Mouse (Mus musculus) monocyte, adult 5-6 weeks (primary cell): ENCODE results near the gene Wrap73. TPM values are rescaled to one million over a fixed set of nuclear protein-coding genes. Genes with fewer than 3 reads are reported as not detected.
A peak's percentile ranks its signal among the peaks of the same experiment; 100 is the strongest.

ENCODE experiments used
- ATAC-seq: fragments of 153-309, 156-312 bp; replicated peaks from 2 replicates; pipeline ENCODE4 v1.8.0; 2017; ENCODE audit warnings: mild to moderate bottlenecking; ENCODE audit not compliant: low TSS enrichment, insufficient number of reproducible peaks, severe bottlenecking, poor library complexity, low FRiP score
- total RNA-seq: library from RNA; stranded (forward); fragments of 200-1000, 200-491, 200-594 nt; gene quantifications from 3 replicates; pipeline ENCODE4 v1.2.3, GENCODE M21; 2017

The Wrap73 gene
- total RNA-seq, 1 experiment from 2014 or later = 8.2 TPM

DNA sequence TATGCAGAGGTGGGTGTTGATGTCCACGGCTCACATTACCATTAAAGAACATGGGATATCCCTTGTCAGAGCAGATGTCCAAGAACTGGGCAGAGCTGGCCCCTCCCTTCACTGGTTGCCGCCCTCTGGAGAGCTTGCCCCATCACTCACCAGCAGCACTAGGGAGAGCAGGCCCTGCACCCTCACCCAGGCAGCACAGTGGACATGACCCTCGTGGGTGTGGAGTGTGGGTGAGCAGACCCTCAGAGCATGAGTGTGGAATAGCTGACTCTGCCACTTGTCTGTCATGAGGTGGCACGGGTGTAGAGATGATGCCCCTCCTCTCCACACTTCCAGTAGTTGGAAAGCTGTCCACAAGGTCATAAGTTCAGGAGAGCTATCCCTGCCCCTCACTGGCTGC is 7.4 kb upstream of the Wrap73 start:
- ATAC-seq = no peak

DNA sequence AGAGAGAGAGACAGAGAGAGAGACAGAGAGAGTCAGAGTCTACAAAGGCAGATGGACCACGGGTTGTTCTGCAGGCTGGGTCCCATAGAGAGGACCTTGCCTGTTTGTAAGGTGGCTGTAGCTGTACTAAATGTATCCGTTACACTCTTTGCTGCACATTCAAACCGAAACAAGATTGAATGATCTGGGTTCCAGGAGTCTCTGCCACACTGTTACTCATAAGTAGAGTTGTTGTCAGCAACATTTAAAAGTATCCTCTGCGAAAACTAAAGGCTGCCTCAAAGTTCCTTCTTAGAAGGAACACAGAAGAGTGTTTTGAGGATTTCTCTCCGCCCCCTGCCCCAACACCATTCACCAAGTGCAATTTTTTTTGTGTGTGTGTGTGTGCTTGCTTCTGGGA is 5.0 kb upstream of the Wrap73 start:
- no peak for ATAC-seq

DNA sequence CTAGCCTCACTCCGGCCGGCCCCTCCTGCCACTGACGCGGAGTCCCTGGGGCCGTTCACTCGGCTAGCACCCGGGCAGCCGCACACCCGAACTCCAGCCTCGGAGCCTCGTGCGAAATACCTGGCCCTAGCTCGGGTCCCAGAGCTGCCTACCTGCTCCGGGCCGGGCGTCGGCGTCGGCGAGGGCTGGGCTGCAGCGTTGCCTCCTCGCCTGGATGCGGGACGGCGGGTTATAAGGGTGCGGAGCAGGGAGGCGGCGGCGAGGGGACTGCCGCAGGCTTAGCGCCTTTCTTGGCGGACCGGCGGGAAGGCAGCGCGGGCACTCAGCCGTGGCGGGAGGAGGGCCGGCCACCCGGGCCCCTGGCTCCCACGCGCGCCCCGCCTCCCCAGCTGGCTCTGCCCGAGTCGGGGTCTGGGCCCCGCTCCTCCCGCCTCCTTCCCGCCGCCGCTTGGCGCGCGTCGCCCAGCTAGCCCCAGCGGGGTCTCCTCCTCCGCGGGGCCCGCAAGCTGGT is 2.4 kb upstream of the Wrap73 start:
- no peak for ATAC-seq

DNA sequence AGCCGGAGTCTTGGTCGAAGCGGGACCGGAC is 2.2 kb upstream of the Wrap73 start, which contains the start of gene Trp73:
TSS of gene Trp73 (minus strand) at position 27 of the 31 bp plus-strand sequence.
- no peak for ATAC-seq

DNA sequence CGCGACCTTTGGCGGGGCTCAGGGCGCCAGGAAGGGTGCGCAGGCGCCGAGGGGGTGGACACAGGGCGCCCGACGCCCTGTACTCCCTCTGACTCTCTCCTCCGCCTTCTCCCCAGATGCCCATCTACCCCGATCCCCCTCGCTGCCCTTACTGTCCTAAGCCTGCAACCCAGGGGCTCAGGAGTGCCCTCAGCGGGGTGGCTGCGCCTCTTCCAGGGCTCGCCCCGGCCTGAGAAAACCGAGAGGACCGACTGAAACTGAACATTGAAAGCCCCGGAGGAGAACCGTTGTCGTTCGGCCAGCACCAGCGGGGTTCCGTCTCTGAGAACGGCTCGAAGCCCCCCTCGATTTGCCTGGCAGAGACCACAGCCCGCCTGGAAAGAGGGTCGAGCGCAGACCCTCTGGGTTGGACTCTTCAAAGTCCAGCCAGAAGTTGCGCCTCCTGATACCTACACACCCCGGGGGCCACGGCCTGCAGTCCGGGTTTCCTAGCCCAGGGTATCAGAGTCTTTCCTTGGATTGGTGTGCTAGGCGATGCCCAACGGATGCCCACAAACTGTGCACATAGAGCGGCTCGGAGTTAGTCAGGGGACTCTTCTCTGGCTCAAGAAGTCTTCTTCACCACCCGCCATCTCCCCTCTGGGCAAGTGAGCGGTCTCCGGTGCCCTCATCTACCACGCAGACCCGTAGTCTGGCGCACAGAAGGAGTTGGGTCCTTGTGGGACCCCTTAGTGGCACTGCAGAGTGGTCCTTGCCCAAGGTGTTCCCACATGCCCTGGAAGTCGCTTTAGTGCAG is 1.8 kb upstream of the Wrap73 start:
- ATAC-seq = no peak

DNA sequence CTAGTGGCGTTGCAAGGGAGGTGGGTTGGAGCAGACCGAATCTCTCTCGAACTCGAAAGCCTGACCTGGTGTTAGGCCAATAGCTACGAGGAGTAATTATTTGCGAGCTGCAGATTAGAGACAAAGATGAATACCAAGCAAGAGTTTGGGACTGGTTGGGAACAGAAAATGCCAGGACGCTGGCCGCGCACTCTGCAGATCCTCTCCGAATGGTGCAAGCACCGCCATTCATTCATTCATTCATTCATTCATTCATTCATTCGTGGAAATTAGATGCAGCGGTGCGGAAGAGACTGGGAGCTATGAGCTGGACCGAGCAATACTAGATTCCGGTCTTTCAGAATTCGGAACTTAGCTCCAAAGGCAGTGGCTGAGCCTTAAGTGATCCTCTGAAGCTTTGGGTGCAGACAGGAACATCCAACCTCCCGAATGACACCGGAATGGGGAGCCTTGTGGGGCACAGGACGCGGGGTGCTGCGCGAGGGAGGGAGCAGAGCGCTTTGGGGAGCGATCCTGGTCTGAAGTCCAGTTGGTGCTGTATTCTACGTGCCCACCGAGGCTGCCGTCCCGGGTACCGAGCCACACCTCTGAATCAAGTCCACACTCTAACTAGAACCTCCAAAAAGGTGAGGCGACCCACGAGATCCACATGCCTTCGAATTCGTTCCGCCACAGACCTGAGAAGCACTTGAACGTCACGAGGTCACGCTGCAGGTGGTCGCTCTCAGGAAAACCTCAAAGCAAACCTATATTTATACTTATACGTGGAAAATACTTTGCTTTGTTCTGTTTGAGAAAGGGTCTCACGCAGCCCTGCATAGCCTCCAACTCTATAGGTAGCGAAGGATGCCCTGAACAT is 934 bp upstream of the Wrap73 start:
- no peak for ATAC-seq

DNA sequence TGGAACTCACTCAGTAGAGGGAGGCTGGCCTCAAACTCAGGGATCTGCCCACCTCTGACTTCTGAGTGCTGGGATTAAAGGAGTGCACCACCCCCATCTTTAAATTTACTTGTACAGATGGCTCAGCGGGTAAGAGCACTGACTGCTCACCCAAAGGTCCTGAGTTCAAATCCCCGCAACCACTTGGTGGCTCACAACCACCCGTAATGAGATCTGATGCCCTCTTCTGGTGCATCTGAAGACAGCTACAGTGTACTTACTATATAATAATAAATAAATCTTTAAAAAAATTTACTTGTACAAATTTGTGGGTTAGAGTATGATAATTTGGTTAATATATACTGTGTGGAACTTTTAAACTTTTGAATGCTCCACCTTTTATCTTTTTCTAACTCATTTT is 2.5 kb downstream of the Wrap73 start:
- ATAC-seq = no peak

DNA sequence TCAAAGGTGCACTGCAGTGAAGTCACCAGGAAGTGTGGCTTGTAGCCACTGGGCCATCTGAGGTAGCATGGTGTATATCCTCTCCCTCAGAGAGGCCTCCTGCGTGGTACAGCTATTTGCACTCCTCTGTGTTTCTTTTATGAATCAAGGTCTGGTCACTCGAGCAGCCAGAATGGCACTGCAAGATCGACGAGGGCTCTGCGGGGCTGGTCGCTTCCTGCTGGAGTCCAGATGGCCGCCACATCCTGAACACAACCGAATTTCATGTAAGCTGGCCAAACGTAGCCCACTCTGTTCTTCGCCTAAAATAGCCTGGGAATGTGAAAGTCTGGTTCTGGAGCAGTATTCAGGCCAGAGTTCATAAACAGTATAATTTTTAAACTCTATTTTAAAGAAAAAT is 4.2 kb downstream of the Wrap73 start:
- ATAC-seq = no peak

DNA sequence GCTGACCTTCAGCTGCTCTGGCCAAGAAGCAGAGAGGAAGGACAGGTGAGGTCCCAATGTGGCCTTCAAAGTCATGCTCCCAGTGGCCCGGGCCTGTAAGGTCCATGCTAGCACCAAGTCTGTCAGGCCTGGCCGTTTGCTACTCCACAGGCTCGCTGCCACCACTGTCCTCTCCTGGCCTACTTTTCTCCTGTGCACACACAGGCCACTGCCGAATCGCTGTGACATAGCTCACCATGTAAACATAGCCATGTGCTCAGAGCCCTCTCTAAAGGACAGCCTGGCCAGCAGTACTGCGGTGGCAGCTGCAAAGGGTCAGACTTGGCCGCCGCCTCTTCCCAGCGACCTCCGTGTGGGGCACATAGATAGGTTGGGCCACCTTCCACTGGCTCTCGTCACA is 11.9 kb downstream of the Wrap73 start:
- ATAC-seq = no peak

DNA sequence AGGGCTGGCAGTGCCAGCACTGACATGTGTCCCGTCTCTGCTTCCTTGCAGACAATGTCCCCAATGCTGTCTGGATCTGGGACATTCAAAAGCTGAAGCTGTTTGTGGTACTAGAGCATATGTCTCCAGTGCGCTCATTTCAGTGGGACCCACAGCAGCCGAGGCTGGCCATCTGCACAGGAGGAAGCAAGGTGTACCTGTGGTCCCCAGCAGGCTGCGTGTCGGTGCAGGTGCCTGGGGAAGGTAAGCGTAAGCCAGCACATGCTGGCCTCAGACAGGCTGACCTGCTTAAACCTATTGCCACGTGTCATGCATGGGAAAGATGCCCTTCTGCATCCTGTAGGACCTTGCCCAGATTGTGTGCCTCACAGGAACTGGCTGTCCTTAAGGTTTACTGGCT is 13.9 kb downstream of the Wrap73 start:
- ATAC-seq = no peak

DNA sequence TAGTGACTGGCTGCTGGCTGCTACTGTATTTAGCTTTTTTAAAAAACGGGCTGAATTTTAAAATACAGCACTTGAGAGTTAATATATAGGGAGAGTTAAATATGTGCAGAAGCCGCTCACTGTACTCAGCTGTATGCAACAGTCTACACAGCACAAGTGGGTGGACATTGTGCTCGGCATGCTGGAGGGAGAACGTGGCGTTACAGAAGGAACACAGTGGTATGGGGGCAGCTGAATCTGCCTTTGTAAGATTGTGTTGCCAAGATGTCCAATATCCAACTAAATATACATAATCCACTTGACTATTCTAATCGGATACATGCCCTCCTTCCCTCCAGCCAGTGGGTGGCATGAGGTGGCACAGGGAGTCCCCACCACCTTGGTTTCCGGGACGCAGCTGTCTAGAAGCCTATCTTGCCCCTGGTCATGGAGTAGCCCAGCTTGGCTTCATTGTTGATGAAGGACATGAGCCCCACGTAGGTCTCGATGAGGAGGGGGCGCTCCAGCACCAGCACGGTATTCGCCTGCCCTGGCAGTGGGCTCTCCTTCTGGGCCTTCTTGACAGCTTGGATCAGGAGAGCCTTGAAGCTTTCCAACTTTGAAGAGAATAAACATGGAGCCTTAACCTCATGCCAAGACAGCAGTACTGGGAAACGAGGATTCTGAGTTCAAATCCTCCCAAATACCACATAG is 15.9 kb downstream of the Wrap73 start:
- ATAC-seq = no peak

DNA sequence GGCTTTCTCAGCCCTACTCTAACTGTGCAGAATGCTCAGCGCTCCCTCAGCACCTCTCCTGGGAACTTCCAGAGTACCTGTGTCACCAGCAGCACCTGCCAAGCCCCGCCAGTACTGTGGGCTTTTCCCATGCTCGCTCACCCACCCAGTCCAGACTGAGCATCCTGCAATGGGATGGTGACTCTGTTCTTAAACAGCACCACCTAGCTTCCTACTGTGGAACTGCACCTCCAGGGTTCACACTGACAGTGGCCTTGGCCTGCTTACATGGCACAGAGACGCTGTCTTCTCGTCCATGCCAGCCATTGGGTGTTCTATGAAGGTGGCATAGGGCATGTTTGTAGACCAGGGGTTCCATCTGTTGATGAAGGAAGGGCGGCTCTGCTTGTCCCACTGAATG is 16.8 kb downstream of the Wrap73 start:
- peak; percentile 59 for ATAC-seq

DNA sequence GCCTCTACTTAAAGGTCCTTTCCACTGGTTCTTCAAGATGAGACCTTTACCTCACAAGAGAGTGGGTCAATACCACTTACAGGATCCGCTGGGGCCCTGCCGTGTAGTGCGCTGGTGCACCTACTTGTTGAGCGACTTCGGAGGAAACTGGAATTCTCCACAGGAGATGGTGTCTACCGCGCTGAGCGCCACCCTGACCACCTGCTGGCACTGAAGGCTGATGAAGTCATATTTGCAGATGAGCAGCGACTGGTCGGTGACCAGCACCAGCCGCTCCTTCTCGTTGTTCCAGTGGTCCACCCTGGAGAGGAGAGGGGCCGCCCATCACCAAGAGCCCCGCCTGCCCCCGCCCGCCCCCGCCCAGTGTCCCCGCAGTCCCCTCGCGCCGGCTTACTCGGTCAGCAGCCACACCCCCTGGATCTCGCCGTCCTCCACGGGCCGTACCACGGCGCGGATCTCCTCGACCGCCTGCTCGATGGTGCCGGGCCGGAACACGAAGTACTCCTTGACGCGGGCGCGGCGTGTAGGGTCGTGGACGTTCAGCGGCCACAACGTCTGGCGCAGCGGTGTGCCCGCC is 17.9 kb downstream of the Wrap73 start:
- ATAC-seq = no peak

DNA sequence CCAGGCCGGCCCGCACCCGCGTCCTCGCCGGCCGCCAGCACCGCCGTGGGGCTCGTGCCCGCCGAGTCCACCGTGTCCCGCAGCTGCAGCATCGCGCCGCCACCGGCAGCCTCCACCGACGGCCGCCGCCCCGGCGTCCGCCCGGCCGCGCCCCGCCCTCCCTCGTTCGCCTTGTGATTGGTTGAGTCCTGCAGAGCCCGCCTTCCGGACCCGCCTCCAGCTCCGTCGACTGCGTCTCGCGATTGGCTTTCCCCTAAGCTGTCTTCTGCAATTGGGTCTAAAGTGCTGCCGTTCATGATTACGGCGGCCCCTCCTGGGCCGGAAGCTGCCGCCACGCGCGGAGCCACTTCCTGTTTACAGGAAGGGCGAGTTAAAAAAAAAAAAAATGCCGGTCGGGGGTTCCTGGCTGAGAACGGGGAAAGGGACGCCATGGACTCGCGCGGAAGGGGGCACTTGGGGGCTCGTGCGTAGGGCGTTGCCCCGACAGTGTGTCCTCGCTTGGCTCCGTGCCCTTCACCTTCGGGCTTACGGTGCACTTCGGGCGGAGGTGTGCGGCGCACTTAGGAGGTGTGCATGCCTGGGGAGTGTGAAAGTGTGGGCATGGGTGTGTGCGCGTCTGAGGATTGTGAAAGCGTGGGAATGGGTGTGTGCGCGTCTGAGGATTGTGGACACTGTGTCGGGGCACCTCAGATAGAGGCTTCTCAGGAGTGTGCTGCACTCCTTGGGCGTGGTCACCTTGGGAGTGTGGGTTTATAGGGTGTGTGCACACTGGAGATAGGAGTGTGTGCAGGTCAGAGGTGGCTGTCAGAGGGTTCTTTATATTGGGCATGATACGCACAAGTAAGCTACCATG is 18.6 kb downstream of the Wrap73 start, which contains the start of gene Tprgl:
TSS of gene Tprgl (minus strand) at position 129 of the 853 bp plus-strand sequence.
- ATAC-seq = peak; percentile 92

DNA sequence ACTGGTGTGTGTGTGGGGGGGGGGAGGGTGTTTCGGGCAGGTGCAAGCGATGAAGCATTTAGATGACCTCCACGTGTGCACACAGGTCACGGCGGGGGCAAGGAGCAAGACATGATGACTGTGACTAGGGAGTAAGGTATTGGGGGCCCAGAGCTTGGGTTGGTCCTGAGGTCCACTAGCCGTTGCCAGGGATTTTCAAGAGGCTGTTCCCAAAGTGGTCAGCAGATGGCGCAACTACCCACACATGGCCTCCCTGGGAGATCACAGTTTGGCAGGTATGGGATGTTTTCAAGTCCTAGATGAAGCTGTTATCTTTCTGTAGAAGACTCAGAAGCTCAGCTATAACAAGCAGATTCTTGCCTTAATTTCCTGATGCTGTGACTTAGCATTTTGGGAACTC is 21.1 kb downstream of the Wrap73 start:
- 0 out of 2 replicates have a peak, but pooled peaks have one; percentile 15 for ATAC-seq

DNA sequence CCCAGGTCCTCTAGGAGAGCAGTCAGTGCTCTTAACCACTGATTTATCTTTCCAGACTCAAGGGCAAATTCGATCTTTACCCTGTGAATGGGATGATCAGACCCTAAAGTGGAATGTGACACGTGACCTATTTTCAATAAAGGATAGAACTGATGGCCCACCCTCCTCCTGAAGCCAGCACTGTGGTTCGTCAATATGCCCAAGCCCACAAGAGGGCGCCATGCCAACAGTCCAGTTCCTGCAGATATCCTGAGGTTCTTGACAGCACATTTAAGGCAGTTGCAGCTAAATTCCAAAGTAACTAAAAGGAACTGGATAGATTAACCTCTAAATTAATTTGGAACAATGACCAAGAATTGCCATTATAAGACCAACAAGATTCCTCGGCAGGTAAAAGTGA is 24.9 kb downstream of the Wrap73 start:
- ATAC-seq = no peak

DNA sequence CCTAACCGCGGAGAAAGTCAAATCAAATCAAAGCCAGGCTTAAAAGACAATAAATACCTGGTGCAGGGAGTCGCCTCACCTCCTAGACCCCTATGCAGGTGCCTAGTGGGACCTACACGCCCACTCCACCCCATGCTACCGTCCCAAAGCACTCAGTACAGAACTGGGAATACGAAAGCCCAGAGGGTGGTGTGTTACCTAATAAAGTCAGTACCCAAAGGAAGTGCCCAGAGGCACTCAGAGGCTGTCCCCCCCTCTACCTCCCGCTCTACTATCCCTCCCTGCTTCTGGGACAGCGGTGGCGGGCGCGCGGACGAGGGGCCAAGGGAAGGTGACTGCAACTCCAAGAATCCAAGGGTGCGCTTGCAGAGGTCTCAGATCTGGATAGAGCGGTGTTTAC is 27.8 kb downstream of the Wrap73 start:
- ATAC-seq = no peak

DNA sequence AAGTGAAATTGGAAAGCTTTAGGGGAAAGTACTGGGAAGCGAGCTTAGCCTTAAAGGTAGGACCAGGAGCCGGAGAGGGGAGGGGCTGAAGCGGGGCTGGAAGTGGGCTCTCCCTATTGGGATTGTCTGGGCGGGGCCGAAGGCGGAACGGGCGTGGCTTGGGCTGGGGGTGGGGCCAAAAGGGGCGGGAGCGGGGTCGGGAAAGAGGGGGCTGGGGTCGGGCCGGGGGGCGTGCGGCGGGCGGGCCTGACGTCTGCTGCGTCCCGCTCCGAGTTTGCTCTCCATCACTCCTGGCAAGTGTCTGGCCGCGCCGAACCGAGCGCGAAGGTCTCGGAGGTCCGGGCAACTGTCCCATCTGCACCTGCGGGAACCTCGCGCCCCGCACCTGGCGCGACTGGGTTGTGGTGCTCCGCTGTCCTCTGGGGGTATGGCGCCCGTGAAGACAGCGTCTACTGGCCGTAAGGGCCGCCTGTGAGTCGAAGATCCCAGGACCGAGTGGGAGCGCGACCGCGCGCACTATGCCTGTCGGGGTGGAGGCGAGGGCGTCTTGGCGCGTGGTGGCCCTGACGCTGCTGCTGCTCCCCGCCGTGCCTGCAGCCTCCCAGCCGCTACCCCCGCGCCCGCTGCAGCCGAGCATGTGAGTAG is 28.5 kb downstream of the Wrap73 start, which contains the start of gene Megf6:
TSS of gene Megf6 (plus strand) at position 225 of the 645 bp plus-strand sequence.
- no peak for ATAC-seq
